Mouse (Mus musculus) bone marrow, adult 2 months (tissue): ENCODE measurements around the gene Dusp10.

Experiments
- CTCF ChIP-seq: fragments of 200-500 bp; IDR thresholded peaks from 2 replicates; pipeline ENCODE4 v1.5.1; 2011; ENCODE audit warnings: low read length, control low read depth; ENCODE audit not compliant: control insufficient read depth, insufficient read depth
- POLR2A ChIP-seq: fragments of 200-500 bp; IDR thresholded peaks from 2 replicates; pipeline ENCODE4 v1.6.1; 2011; ENCODE audit warnings: low read depth, mild to moderate bottlenecking, control low read depth, low read length, borderline replicate concordance; ENCODE audit not compliant: control insufficient read depth

GRCm38 (mm10) chr1:184117991-184118390 is 104.9 kb downstream of the Dusp10 start:
- TF ChIP-seq POLR2A (no peak), CTCF (no peak)
